Mouse (Mus musculus): Measurements from ENCODE around the gene Slc16a3.

Slc16a3 gene

DNA sequence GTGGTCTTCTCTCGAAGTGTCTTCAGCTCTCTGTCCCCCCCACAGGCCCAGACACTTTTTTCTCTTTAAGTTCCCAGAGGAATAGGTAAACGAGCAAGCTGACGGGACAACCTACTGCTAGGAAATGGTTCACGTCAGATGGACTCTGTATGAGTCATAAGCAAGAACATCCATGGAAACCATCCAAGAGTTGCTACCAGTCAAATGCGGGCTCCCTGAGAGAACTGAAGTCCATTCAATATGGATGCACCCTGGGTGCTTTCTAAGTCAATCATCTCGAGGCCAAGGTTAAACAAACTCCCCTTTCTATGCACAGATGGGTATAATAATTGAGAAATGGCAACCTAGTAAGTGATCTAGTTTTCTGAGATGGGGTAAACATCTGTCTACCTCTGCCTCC lies 25.0 kb downstream of the Slc16a3 start:
- no peak for DNase-seq (ENCODE audit: low spot score)

GRCm38 (mm10) chr11:120979711-120980426 lies 31.6 kb downstream of the Slc16a3 start:
- DNase-seq (ENCODE audit: low spot score): no peak

DNA sequence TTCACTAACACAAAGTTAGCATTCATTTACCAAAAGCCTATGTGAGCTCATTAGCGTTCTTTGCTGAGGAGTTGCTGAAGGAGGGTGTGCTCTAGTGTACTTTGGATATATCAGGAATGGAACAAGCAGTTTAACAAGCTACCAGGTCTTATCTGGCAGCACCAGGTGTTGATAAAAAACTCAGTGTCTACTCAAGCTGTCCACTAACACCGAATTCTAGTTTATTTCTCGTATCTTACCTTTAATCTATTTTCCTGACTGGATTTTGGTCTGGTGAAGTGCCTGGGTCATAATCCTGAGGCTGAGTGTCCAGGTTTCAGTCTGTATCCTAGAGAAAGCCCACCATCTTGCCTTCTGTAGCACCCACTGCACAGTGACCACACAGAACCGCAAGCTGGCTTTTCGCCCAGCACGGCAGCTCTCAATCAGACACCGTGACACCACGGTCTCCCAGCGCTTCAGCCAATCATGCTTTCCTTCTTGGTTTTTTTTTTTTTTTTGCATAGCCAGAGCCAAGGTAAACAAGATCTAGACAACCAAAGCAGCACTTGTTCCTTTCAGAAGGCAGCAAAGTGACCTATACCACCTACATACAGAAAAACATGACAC lies 32.3 kb downstream of the Slc16a3 start:
- DNase-seq (ENCODE audit: low spot score): peak; percentile 63

GRCm38 (mm10) chr11:120981661-120982060 lies 33.4 kb downstream of the Slc16a3 start:
- no peak for DNase-seq (ENCODE audit: low spot score)

DNA sequence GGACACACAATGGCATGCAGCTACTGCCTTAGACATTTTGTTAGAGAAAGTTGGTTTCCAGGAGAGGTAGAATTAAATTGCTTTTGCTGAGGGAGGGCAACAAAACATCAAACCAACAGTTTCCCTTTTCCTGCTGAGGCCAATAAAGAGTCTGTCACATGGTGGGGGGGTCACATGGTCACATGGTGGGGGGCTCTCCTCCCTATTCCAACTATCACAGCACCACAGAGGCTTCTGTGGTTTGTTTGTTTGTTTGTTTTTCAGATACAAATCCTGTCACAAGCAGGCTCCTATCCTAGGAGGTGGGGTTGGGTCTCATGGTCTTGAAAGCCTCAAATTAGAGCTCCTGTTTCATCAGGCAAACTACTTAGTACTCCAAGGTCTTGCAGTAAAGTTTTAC lies 34.2 kb downstream of the Slc16a3 start:
- DNase-seq (ENCODE audit: low spot score): no peak

GRCm38 (mm10) chr11:120984448-120985330 lies 36.4 kb downstream of the Slc16a3 start:
- DNase-seq (ENCODE audit: low spot score): no peak

DNA sequence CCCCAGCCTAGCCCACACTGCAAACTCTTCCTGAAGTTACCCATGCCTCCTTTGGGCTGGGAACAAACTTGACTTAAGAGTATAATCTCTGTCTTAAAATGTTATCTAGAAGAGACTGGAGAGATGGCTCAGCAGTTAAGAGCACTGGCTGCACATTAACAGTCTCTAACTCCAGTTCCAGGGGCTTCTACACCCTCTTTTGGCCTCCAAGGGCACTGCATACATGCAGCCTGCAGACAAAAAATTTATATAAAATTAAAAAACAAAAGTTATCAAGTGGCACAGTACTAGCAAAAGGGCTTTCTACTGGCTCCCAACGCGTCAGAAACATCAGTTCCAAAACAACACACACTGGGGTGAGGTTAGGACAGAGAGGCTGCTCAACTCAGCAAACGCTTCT lies 39.3 kb downstream of the Slc16a3 start:
- DNase-seq (ENCODE audit: low spot score): no peak

GRCm38 (mm10) chr11:120988410-120988809 lies 40.1 kb downstream of the Slc16a3 start:
- DNase-seq (ENCODE audit: low spot score): no peak

DNA sequence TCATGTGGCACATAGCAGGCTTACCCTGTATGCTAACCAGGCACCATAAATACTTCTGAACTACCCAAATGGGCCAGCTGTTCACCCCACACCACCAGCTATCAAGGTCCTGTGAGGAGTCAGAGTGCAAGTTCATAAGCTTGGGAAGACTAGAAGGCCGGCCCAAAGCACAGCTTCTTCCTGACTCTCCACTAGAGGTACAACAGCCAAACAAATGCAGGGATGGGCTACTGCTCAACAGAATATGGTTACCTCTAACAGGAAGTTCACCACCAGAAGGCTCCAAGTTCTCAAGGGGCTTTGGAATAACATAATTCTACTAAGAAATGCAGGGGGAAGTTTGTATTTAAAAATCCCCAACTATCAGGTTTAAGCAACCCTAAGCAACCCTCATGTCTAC lies 41.2 kb downstream of the Slc16a3 start:
- no peak for DNase-seq (ENCODE audit: low spot score)

DNA sequence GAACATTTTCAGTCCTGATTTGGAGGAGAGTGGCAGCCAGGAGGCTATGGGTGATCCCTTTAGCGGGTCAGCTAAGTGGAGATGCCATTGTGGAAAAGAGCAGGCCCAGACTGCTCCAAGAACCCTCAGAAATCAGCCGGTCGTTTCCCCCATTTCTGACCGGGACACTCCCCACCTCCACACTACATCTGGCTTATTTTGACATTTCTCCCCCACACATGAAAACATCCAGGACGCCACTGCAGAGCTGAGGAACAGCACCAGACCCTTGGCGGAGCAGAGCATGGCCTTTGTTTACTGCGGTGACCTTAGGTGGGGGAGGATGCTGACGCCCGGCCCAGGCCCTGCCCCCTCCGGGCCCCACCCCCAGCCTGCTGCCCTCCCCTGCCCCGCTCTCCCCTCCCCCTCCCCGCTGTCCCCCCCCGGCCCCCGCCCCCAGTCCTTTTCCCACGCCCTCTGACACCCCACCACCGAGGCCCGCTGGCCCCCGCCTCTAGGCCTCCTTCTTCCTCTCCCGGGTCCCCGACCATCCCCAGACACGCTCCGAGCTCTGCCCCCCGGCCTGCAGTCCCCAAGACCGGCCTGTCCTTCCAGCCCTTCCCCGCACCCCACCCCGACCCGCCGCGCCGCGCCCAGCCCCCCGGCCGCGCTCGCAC lies 42.0 kb downstream of the Slc16a3 start:
- peak; percentile 35 for DNase-seq (ENCODE audit: low spot score)

DNA sequence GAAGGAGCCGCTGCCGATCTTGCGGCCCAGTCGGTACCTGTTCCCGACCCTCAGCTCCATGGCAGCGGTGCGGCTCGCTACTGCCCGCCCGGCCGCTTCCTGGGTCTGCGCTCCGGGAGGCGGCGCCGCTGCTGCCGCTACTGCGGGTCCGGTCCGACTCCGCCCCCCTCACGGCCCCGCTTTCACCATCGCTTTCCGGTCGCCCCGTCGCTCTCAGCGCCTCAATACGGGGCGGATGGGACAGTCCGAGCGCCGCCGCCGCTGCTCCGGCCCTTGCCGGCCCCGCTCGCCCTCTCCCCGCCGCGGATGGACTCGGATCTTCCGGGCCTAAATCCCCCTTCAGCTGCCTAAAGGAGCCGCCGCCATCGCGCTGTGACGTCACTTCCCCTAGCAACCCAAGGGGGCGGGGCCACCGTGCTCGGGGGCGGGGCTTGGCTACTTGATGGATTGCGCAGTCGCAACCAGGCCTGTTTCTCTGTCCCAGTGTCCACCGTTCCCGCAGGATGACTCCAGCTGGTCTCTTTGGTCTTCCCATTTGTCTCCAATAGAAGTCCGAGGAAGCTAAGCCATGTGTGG lies 42.8 kb downstream of the Slc16a3 start, which contains the start of gene Csnk1d:
Gene Csnk1d (minus strand): TSS at position 380 of the 576 bp plus-strand sequence.
- peak; percentile 100 for DNase-seq (ENCODE audit: low spot score)

DNA sequence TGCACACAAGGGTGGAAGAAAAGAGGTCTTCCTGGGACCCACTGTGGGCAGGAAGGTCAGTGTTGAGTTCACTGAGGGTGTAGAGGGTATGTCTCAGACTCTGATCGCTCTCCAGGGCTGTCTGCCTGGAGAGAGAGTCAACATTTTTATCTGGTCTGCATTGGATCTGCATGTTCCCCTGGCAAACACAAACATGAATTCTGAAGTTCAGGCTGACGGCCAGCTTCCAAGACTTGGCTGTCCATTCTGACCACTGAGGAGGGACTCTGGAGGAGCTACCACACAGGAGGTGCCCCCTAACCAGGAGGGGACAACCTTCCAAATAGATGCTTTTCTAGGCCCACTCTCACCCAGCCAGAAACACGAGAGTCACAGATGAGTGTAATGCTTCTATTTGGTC lies 43.5 kb downstream of the Slc16a3 start:
- no peak for DNase-seq (ENCODE audit: low spot score)

DNA sequence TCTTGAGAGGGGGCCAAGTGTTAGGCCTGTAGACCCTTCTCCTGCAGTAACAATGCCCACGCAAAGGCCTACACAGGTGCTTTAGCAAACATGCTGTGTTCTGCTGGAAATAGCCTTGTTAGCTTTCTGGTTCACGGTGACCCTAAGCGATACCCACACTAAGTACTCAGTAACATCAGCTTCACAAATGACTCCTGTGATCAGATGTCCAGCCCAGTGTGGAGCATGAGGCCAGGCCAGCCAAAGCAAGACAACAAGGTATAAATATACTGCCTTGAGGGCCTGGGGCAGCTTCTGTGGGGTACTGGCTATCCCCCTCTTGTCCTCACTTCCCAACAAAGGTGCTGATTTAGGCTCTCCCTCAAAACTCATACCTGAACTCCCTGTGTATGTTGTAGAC lies 44.8 kb downstream of the Slc16a3 start:
- DNase-seq (ENCODE audit: low spot score): no peak

DNA sequence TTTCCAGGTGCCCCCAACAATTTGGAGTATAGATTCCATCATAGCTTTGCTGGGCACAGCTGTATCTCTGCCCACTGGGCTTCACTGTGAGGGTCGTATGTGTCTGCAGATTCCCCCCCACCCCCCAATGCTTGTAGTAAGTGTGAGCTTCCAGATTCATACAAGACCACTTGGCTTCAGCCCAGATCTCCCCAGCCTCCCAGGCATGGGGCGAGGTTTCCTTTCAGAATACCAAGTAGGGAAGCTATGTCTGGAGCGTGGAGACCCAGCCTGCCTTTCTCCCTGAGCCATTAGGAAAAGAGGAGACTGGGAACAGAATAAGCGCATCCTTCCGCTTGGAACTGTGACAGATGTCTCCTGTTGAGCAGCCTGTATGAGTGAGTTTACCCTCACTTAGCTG lies 45.3 kb downstream of the Slc16a3 start:
- no peak for DNase-seq (ENCODE audit: low spot score)

- DNase-seq (ENCODE audit: low spot score): no peak
Observed at GRCm38 (mm10) chr11:120994741-120995140, 46.5 kb downstream of the Slc16a3 start.

GRCm38 (mm10) chr11:121001966-121002365 lies 53.7 kb downstream of the Slc16a3 start:
- DNase-seq (ENCODE audit: low spot score): no peak

- DNase-seq (ENCODE audit: low spot score): no peak
Observed at GRCm38 (mm10) chr11:121004281-121004680, 56.0 kb downstream of the Slc16a3 start.

DNA sequence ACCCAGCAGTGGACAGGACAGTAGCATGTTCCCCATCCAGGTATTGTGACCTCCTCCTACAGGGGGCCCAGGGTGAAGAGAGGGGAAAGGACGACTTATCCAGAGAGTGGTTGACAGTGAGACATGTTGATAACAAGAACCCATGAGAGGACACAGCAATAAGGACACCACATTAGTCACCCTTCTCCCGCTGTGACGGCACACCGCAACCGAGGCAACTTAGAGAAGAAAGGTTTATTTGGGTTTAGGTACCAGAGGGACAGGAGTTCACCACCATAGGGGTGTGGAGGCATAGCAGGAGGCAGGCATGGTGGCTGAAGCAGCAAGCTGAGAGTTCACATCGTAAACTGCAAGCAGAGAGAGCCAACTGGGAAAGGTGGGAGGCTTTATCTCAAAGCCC lies 57.9 kb downstream of the Slc16a3 start:
- DNase-seq (ENCODE audit: low spot score): no peak

- DNase-seq (ENCODE audit: low spot score): no peak
Observed at GRCm38 (mm10) chr11:121010044-121010755, 61.9 kb downstream of the Slc16a3 start.

Measured in spleen, adult 12 weeks (tissue).